Comparison of ENCODE assay signal across 17 mouse cellular contexts in the genomic region with DNA sequence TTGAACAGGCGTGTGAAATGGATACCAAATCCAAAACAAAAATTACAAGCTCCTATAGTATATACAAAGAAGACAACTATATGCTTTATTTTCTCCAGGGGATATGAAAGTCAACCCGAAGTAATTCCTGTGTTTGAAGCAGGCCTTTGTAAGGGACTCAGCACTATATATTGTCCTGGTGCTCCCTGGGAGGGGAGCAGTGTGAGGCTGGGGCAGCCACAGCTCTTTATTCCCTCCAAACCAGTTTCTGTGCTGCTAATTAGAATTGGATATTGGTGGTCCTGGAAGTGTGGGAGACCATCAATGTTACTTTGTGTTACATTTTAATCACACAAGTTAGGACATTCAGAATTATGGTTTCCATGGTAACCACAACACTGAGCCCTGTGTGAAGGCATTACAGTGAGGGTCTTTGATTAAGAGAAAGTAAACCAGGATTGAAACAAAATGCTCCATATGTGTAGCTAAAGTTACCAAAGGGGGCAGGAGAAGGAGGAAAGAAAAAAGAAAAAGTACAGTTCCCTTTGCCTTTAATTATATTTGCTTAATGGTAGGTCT.
A peak's percentile ranks its signal among the peaks of the same experiment; 100 is the strongest.
DNase-seq lines count a peak whose midpoint lies in the region; ATAC-seq and TF ChIP-seq lines count a peak whose summit lies in the region.
"Had no signal": no experiment of that assay in that cellular context is flagged by ENCODE, and none has a peak within 500 bp of the region (broad histone marks: within the 10 kb centered on the region; RNA-seq: fewer than 3 reads in every experiment).

No protein-coding gene starts in this region.

- H3K9ac ChIP-seq in forebrain, embryonic 13.5 days = no peak overlapping the region
- no peak overlapping the region for H3K9ac ChIP-seq in hindbrain, embryonic 16.5 days (ENCODE audit: low read depth, low read length)
- H3K9ac ChIP-seq in midbrain, embryonic 16.5 days (ENCODE audit: low read depth, low read length) = no peak overlapping the region
- H3K9ac ChIP-seq: liver, embryonic 14.5 days had no signal

- no peak overlapping the region for H3K27ac ChIP-seq in forebrain, embryonic 13.5 days
- no peak overlapping the region for H3K27ac ChIP-seq in hindbrain, embryonic 16.5 days (ENCODE audit: low read depth, low read length)
- no peak overlapping the region for H3K27ac ChIP-seq in midbrain, embryonic 16.5 days (ENCODE audit: low read length)
- H3K27ac ChIP-seq in cerebellum, adult 2 months (ENCODE audit: insufficient read depth, low read length) = no peak overlapping the region
- H3K27ac ChIP-seq: liver, embryonic 14.5 days; stomach, postnatal 0 days had no signal

- H3K27me3 ChIP-seq in forebrain, embryonic 13.5 days = no peaks in the 10 kb centered on the region
- H3K27me3 ChIP-seq in hindbrain, embryonic 16.5 days (replicated peaks; ENCODE audit: control insufficient read depth, insufficient read depth, low read length) = no peaks in the 10 kb centered on the region
- no peaks in the 10 kb centered on the region for H3K27me3 ChIP-seq in midbrain, embryonic 16.5 days (ENCODE audit: control insufficient read depth, insufficient read depth, low read depth, low read length)
- no peaks in the 10 kb centered on the region for H3K27me3 ChIP-seq in cerebellum, adult 2 months (ENCODE audit: control insufficient read depth, insufficient read depth, low read length)

- no peaks in the 10 kb centered on the region for H3K36me3 ChIP-seq in forebrain, embryonic 13.5 days (ENCODE audit: poor library complexity, severe bottlenecking)
- no peaks in the 10 kb centered on the region for H3K36me3 ChIP-seq in hindbrain, embryonic 16.5 days (ENCODE audit: control insufficient read depth, insufficient read depth, low read length)
- H3K36me3 ChIP-seq in midbrain, embryonic 16.5 days (ENCODE audit: control insufficient read depth, insufficient read depth, low read length) = no peaks in the 10 kb centered on the region

- peak; percentile 92 for ATAC-seq in forebrain, embryonic 13.5 days
- peak; percentile 89 for ATAC-seq in hindbrain, embryonic 16.5 days
- ATAC-seq in midbrain, embryonic 16.5 days = peak; percentile 75; the same call in 1 of the 2 replicates

- no peak for TF ChIP-seq CTCF in cerebellum, adult 2 months (IDR thresholded peaks at IDR 0.05; ENCODE audit: borderline replicate concordance, insufficient read depth, low read depth, low read length)

- peaks cover 6% of the 10 kb centered on the region for H3K4me1 ChIP-seq in forebrain, embryonic 13.5 days
- peaks cover 3% of the 10 kb centered on the region; the same call in 1 of the 2 replicates for H3K4me1 ChIP-seq in hindbrain, embryonic 16.5 days (ENCODE audit: control insufficient read depth, insufficient read depth, low read depth, low read length)
- peaks cover 6% of the 10 kb centered on the region; the same call in 1 of the 2 replicates for H3K4me1 ChIP-seq in midbrain, embryonic 16.5 days (ENCODE audit: control insufficient read depth, insufficient read depth, low read length)
- 0 out of 2 replicates have a peak, but pooled peaks cover 3% of the 10 kb centered on the region for H3K4me1 ChIP-seq in cerebellum, adult 2 months (ENCODE audit: control insufficient read depth, insufficient read depth, low read length)

- H3K4me3 ChIP-seq in forebrain, embryonic 13.5 days = no peak overlapping the region
- H3K4me3 ChIP-seq in hindbrain, embryonic 16.5 days (ENCODE audit: low read length) = no peak overlapping the region
- no peak overlapping the region for H3K4me3 ChIP-seq in midbrain, embryonic 16.5 days (ENCODE audit: low read depth, low read length)
- H3K4me3 ChIP-seq in cerebellum, adult 2 months (replicated peaks; ENCODE audit: insufficient read depth, low read depth, low read length) = no peak overlapping the region

- WGBS in forebrain, embryonic 13.5 days = 23% methylated on average over 2 of the region's 2 CpGs
- 37% methylated on average over 2 of the region's 2 CpGs for WGBS in hindbrain, embryonic 16.5 days
- whole genome bisulfite sequencing in midbrain, embryonic 16.5 days = 32% methylated on average over 2 of the region's 2 CpGs
- WGBS in cerebellum, adult 2 months = 49% methylated on average over 2 of the region's 2 CpGs

- TF ChIP-seq POLR2A in cerebellum, adult 2 months (IDR thresholded peaks at IDR 0.05; ENCODE audit: borderline replicate concordance, insufficient read depth, low read length) = no peak

- no peak overlapping the region for H3K4me2 ChIP-seq in forebrain, embryonic 13.5 days
- no peak overlapping the region for H3K4me2 ChIP-seq in hindbrain, embryonic 16.5 days (ENCODE audit: low read length)
- no peak overlapping the region for H3K4me2 ChIP-seq in midbrain, embryonic 16.5 days (ENCODE audit: low read length)
- H3K4me2 ChIP-seq: heart, embryonic 11.5 days had no signal

- DNase-seq in embryo, embryonic 10.5 days (ENCODE audit: low spot score) = peak; percentile 10
- no peak for DNase-seq in embryo, embryonic 11 days
- DNase-seq in kidney, postnatal 14 days = no peak
- no peak for DNase-seq in cerebellum, adult 2 months
- no peak for DNase-seq in right cerebral cortex, adult 2 months (ENCODE audit: low spot score in 2 of 2)
- DNase-seq: cerebellum, adult 18-20 months; gastrocnemius, postnatal 10 days; heart, postnatal 4 days; kidney, adult 2 months; lung, postnatal 10 days; thymus, postnatal 25 days had no signal

- no peaks in the 10 kb centered on the region for H3K9me3 ChIP-seq in forebrain, embryonic 13.5 days (replicated peaks)
- H3K9me3 ChIP-seq in hindbrain, embryonic 16.5 days (ENCODE audit: control insufficient read depth, low read length) = no peaks in the 10 kb centered on the region
- no peaks in the 10 kb centered on the region for H3K9me3 ChIP-seq in midbrain, embryonic 16.5 days (replicated peaks; ENCODE audit: control insufficient read depth, low read length, poor library complexity, severe bottlenecking)
